Mouse (Mus musculus) cerebellum, adult 2 months (tissue): ENCODE measurements at regions not wholly inside any gene's neighbourhood (a gene's known extent, or its start where the extent isn't known, plus 50 kb on each side); places are given as distances from the start of the nearest gene placed in this dataset.

Source experiments
- DNase-seq, 2 experiments: peaks; one replicate each; pipeline ENCODE4 v3.0.0; 2021
- H3K27ac ChIP-seq: fragments of 200-500 bp; 2 replicates; pipeline ENCODE4 v1.5.1; 2012; ENCODE audit warnings: low read length, control low read depth, inconsistent platforms; ENCODE audit not compliant: insufficient read depth
- H3K27me3 ChIP-seq: fragments of 200-500 bp; 2 replicates; pipeline ENCODE4 v1.6.1; 2012; ENCODE audit warnings: inconsistent platforms, mild to moderate bottlenecking, low read length, moderate library complexity; ENCODE audit not compliant: control insufficient read depth, insufficient read depth
- H3K4me1 ChIP-seq: fragments of 200-500 bp; 2 replicates; pipeline ENCODE4 v1.6.1; 2011; ENCODE audit warnings: low read length; ENCODE audit not compliant: control insufficient read depth, insufficient read depth
- H3K4me3 ChIP-seq: fragments of 200-500 bp; replicated peaks from 2 replicates; pipeline ENCODE3; 2011; ENCODE audit warnings: mild to moderate bottlenecking, low read depth, low read length, control low read depth; ENCODE audit not compliant: insufficient read depth
- CTCF ChIP-seq: fragments of 200-500 bp; IDR thresholded peaks from 2 replicates; pipeline ENCODE4 v1.5.1; 2011; ENCODE audit warnings: low read depth, mild to moderate bottlenecking, control low read depth, low read length, moderate library complexity, borderline replicate concordance; ENCODE audit not compliant: insufficient read depth
- WGBS: fragments of 180-500 bp; shearing (Covaris S2); methylation state at CpG from one replicate; pipeline ENCODE4 v1.1.7; 2018; 5-methylcytosine and 5-hydroxymethylcytosine counted together

- TF ChIP-seq CTCF = no peak
- H3K4me3 ChIP-seq = no peak overlapping the region
- DNase-seq = no peak
- H3K27me3 ChIP-seq = no peaks in the 10 kb centered on the region
- WGBS = 97% methylated on average over 1 of the region's 1 CpGs
- no peaks in the 10 kb centered on the region for H3K4me1 ChIP-seq
- no peak overlapping the region for H3K27ac ChIP-seq
Observed at GRCm38 (mm10) chr12:92578596-92578995, 729.6 kb upstream of the Sel1l start.
